Mouse (Mus musculus) lung, embryonic 16.5 days (tissue): ENCODE measurements around the gene Fam151a. TPM values are rescaled to one million over a fixed set of nuclear protein-coding genes. Genes with fewer than 3 reads are reported as not detected.
"Not testable (repeated sequence)": the region's sequence is repeated elsewhere in the genome, so short reads cannot be mapped to it uniquely, and the experiment has no call there.

Experiments used
- ATAC-seq: fragments of 200-750 bp; cut with Nextera tagmentation; 2 replicates; pipeline ENCODE4 v1.8.0; 2017; ENCODE audit warnings: low read depth, mild to moderate bottlenecking, moderate library complexity
- H3K27ac ChIP-seq: fragments of 300-500 bp; sonication (generic); 2 replicates; pipeline ENCODE4 v1.5.1; 2014; ENCODE audit warnings: mild to moderate bottlenecking, control low read depth, low read length
- H3K27me3 ChIP-seq: fragments of 300-500 bp; sonication (generic); 2 replicates; pipeline ENCODE4 v1.6.1; 2014; ENCODE audit warnings: low read depth, low read length, mixed read lengths; ENCODE audit not compliant: control insufficient read depth, insufficient read depth
- H3K36me3 ChIP-seq: fragments of 300-500 bp; sonication (generic); 2 replicates; pipeline ENCODE4 v1.6.1; 2014; ENCODE audit warnings: low read length; ENCODE audit not compliant: control insufficient read depth, insufficient read depth
- H3K4me1 ChIP-seq: fragments of 300-500 bp; sonication (generic); replicated peaks from 2 replicates; pipeline ENCODE4 v1.6.1; 2014; ENCODE audit warnings: low read length, mixed read lengths; ENCODE audit not compliant: control insufficient read depth, insufficient read depth
- H3K4me2 ChIP-seq: fragments of 300-500 bp; sonication (generic); 2 replicates; pipeline ENCODE4 v1.6.1; 2014; ENCODE audit warnings: low read depth, low read length, control low read depth
- H3K4me3 ChIP-seq: fragments of 300-500 bp; sonication (generic); 2 replicates; pipeline ENCODE4 v1.5.1; 2014; ENCODE audit warnings: mild to moderate bottlenecking, low read length, control low read depth
- H3K9ac ChIP-seq: fragments of 300-500 bp; sonication (generic); 2 replicates; pipeline ENCODE4 v1.6.1; 2014; ENCODE audit warnings: low read length, control low read depth
- H3K9me3 ChIP-seq: fragments of 300-500 bp; sonication (generic); 2 replicates; pipeline ENCODE4 v1.6.1; 2016; ENCODE audit warnings: low read length; ENCODE audit not compliant: control insufficient read depth
- WGBS: fragments of 180-500 bp; shearing (Covaris S2); extraction: QIAGEN DNeasy Blood & Tissue Kit; methylation state at CpG from one replicate; pipeline ENCODE4 v1.1.7; 2014; 5-methylcytosine and 5-hydroxymethylcytosine counted together
- polyA plus RNA-seq: library from polyadenylated mRNA; unstranded; fragments of >200 nt; fragmentation: Nextera tagmentation; extraction: Ambion mirVana; gene quantifications from 2 replicates; pipeline ENCODE4 v1.2.1, GENCODE M21; 2015

Gene Fam151a
- polyA plus RNA-seq, 1 experiment from 2014 or later = 0.30 TPM

DNA sequence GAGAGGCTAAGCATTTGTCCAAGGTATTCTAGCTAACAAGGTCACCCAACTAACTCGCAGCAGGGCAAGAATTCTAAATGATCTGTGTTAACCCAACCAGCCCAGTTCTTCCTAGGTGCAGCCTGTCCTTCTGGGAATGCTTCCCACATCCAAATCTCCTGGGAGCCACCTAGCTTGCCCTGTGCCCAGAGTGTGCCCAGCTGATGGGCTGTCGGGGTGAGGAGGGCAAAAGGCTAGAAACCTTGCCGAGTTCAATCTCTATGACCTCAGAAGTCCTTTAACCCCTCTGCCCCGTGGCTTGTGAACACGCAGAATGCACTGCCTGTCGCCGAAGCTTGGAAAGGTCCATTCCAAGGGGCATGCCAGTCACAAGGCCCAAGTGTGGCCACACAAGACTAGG lies 30.5 kb downstream of the Fam151a start:
- H3K27me3 ChIP-seq = no peaks in the 10 kb centered on the region
- no peak overlapping the region for H3K4me2 ChIP-seq
- no peaks in the 10 kb centered on the region for H3K9me3 ChIP-seq
- 70% methylated on average over 7 of the region's 7 CpGs for WGBS
- H3K4me1 ChIP-seq = no peaks in the 10 kb centered on the region
- ATAC-seq = no peak
- no peaks in the 10 kb centered on the region for H3K36me3 ChIP-seq
- H3K4me3 ChIP-seq = no peak overlapping the region
- H3K27ac ChIP-seq = no peak overlapping the region
- H3K9ac ChIP-seq = no peak overlapping the region

DNA sequence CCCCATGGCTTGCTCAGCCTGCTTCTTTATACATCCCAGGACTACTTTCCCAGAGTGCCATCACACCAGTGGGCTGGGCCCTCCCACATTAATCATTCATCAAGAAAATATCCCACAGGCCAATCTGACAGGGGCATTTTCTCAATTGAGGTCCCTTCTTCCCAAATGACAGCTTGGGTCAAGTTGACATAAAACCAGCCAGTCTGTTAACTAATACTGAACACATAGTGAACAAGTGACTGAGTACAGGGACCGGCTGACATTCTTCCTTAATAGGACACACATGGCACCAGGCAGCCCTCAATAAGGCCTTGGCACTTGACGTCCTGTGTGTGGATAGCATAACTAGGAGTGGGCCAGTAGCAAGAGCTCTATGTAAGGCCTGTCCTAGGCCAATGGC lies 35.6 kb downstream of the Fam151a start:
- Histone ChIP-seq H3K9ac (no peak overlapping the region), H3K4me2 (no peak overlapping the region), H3K4me3 (no peak overlapping the region), H3K9me3 (no peaks in the 10 kb centered on the region), H3K27me3 (no peaks in the 10 kb centered on the region), H3K36me3 (no peaks in the 10 kb centered on the region), H3K4me1 (no peaks in the 10 kb centered on the region), H3K27ac (no peak overlapping the region)
- WGBS = 71% methylated on average over 2 of the region's 2 CpGs
- no peak for ATAC-seq

DNA sequence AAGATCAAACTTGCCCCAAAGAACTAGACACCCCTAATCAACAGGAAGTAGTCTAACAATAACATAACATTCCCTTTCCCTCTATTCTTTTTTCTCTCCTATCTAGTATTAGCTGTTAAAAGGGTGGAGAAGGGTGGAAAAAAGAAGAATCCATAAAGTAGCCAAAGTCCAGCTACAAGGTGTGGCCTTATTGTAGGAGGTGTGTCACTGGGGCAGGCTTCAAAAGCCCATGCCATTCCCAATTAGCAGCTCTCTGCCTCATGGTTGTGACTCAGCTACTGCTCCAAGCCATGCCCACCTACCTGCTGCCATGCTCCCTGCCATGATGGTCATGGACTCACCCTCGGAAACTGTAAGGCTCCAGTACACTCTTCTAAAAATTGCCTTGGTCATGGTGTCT lies 38.9 kb downstream of the Fam151a start:
- Histone ChIP-seq H3K4me1 (peaks cover 3% of the 10 kb centered on the region; the same call in 1 of the 2 replicates), H3K9ac (no peak overlapping the region), H3K36me3 (no peaks in the 10 kb centered on the region), H3K9me3 (no peaks in the 10 kb centered on the region), H3K27ac (no peak overlapping the region), H3K27me3 (no peaks in the 10 kb centered on the region), H3K4me2 (no peak overlapping the region), H3K4me3 (no peak overlapping the region)
- no peak for ATAC-seq
- 87% methylated on average over 1 of the region's 1 CpGs for WGBS

DNA sequence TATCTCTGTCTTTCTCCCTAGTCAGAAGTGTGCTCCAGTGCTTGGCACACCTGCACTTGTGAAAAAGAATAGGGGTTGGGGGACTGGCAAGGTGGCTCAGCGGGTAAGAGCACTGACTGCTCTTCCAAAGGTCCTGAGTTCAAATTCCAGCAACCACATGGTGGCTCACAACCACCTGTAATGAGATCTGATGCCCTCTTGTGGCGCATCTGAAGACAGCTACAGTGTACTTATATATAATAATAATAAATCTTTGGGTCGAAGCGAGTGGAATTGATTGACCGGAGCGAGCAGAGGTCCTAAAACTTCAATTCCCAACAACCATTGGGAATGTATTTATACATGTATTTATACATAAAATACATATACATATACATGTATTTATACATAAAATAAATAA lies 42.1 kb downstream of the Fam151a start:
- H3K9me3 ChIP-seq, H3K27me3 ChIP-seq, H3K36me3 ChIP-seq, H3K9ac ChIP-seq, H3K27ac ChIP-seq, H3K4me2 ChIP-seq, H3K4me3 ChIP-seq, ATAC-seq: not testable (repeated sequence)
- WGBS = 86% methylated on average over 6 of the region's 6 CpGs
- peaks cover 22% of the 10 kb centered on the region for H3K4me1 ChIP-seq

- H3K36me3 ChIP-seq = no peaks in the 10 kb centered on the region
- H3K4me3 ChIP-seq = no peak overlapping the region
- H3K9ac ChIP-seq = no peak overlapping the region
- H3K27me3 ChIP-seq = no peaks in the 10 kb centered on the region
- peaks cover 22% of the 10 kb centered on the region for H3K4me1 ChIP-seq
- no peak for ATAC-seq
- no peaks in the 10 kb centered on the region for H3K9me3 ChIP-seq
- no peak overlapping the region for H3K4me2 ChIP-seq
- no peak overlapping the region for H3K27ac ChIP-seq
- WGBS = 27% methylated on average over 3 of the region's 3 CpGs
These were observed 43.3 kb downstream of the Fam151a start for GRCm38 (mm10) chr4:106776998-106777397.

- WGBS = 50% methylated on average over 4 of the region's 5 CpGs
- no peaks in the 10 kb centered on the region for H3K36me3 ChIP-seq
- peak; percentile 98 for ATAC-seq
- H3K9me3 ChIP-seq = no peaks in the 10 kb centered on the region
- H3K27me3 ChIP-seq = no peaks in the 10 kb centered on the region
- peak overlapping the region; percentile 72 for H3K27ac ChIP-seq
- no peak overlapping the region for H3K9ac ChIP-seq
- peaks cover 24% of the 10 kb centered on the region for H3K4me1 ChIP-seq
- no peak overlapping the region for H3K4me2 ChIP-seq
- no peak overlapping the region for H3K4me3 ChIP-seq
These were observed 44.6 kb downstream of the Fam151a start for GRCm38 (mm10) chr4:106778116-106778788.

GRCm38 (mm10) chr4:106780045-106780444 lies 46.4 kb downstream of the Fam151a start:
- 31% methylated on average over 3 of the region's 3 CpGs for WGBS
- no peak overlapping the region for H3K9ac ChIP-seq
- H3K36me3 ChIP-seq = no peaks in the 10 kb centered on the region
- no peak for ATAC-seq
- H3K27ac ChIP-seq = no peak overlapping the region
- no peak overlapping the region for H3K4me3 ChIP-seq
- no peaks in the 10 kb centered on the region for H3K9me3 ChIP-seq
- H3K4me1 ChIP-seq = peaks cover 25% of the 10 kb centered on the region
- H3K4me2 ChIP-seq = no peak overlapping the region
- no peaks in the 10 kb centered on the region for H3K27me3 ChIP-seq

DNA sequence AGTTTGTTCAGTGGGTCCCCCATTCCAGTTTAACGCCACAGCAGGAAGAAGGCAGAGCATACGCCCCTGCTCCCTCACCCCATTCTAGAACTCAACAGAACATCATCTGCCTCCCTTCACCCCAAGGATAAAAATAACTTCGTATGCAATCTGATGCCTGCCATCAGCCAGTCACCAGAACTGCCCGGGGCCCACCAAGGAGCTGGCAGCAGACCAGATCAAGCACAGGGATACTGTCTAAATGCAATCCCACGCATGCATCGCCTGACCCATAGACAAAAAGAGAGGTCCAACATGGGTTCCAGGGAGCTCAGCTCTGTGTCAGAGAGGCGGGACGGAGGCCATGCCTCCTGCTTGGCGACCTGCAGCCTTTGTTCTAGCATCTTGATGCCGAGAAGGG lies 49.4 kb downstream of the Fam151a start:
- no peak for ATAC-seq

GRCm38 (mm10) chr4:106784806-106785205 lies 51.1 kb downstream of the Fam151a start:
- ATAC-seq = no peak
- Histone ChIP-seq H3K27ac (no peak overlapping the region), H3K9me3 (no peaks in the 10 kb centered on the region), H3K27me3 (no peaks in the 10 kb centered on the region), H3K4me2 (no peak overlapping the region), H3K36me3 (no peaks in the 10 kb centered on the region), H3K4me3 (no peak overlapping the region), H3K9ac (no peak overlapping the region), H3K4me1 (peaks cover 34% of the 10 kb centered on the region)
- 85% methylated on average over 7 of the region's 7 CpGs for WGBS

More for the DNA sequence above, 49.4 kb downstream of the Fam151a start:
- Histone ChIP-seq H3K9me3 (no peaks in the 10 kb centered on the region), H3K4me1 (peaks cover 42% of the 10 kb centered on the region), H3K4me2 (no peak overlapping the region), H3K9ac (no peak overlapping the region), H3K36me3 (no peaks in the 10 kb centered on the region), H3K27me3 (no peaks in the 10 kb centered on the region), H3K4me3 (no peak overlapping the region), H3K27ac (no peak overlapping the region)
- 70% methylated on average over 10 of the region's 10 CpGs for WGBS

DNA sequence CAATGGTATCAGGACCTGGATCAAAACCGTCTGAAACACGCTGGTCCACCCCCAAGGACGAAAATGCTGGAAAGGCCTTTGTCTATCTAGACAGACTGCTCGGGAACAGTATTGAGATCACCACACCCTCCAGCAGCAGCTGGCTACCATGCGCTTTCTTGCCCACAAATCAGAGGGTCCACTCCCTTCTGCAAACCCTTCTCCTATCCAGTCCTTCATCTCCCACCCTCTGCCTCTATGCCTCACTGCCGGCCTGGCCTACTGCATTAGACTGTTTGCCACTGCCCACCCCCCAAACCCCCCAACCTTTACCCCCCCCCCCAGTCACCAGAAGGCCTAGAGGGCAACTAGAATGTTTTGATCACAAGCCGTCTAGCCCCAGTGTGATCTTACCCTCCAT lies 51.7 kb downstream of the Fam151a start:
- H3K27me3 ChIP-seq = no peaks in the 10 kb centered on the region
- no peak overlapping the region for H3K4me3 ChIP-seq
- peak overlapping the region; percentile 91 for H3K27ac ChIP-seq
- H3K9ac ChIP-seq = no peak overlapping the region; the same call in 1 of the 2 replicates
- H3K36me3 ChIP-seq = no peaks in the 10 kb centered on the region
- H3K4me2 ChIP-seq = no peak overlapping the region
- peaks cover 30% of the 10 kb centered on the region for H3K4me1 ChIP-seq
- ATAC-seq = no peak
- 57% methylated on average over 7 of the region's 7 CpGs for WGBS
- H3K9me3 ChIP-seq = no peaks in the 10 kb centered on the region
